Mouse (Mus musculus): ENCODE data around the gene Mctp2. TPM values are rescaled to one million over a fixed set of nuclear protein-coding genes. Genes with fewer than 3 reads are reported as not detected.

Gene Mctp2
- 2.8 and 7.1 TPM in 2 replicates for polyA plus RNA-seq (2011; ENCODE audit: insufficient read depth, insufficient read length, low replicate concordance, missing spikeins)

DNA sequence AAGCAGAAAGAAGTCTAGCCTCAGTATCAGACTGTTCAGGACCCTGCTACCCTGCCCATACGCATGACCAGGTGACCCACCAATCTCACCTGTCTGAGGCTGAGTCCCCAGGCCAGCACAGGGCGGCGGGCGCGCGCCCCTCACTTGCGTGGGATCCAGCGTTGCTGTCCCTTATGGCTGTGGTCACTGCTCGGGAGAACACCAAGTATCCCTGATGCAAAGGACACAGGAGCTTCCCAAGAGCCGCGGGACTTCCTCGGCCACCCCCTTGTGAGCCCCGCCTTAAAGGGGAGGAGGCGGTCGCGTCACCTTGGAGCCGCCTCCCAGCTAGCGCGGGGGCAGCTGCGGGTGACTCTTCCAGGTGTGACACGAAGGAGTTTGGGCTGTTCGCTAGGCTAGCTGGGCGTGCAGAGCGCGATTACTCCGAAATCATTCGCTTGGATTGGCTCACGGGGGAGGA is at the start of gene Mctp2:
Gene Mctp2, minus strand, starts transcription at position 227 of the 460 bp plus-strand sequence.
- Histone ChIP-seq H3K27ac (ENCODE audit: control insufficient read depth, insufficient read depth, low read depth, low read length, poor library complexity) (peak within 1 kb of the TSS; percentile 86), H3K4me1 (ENCODE audit: control insufficient read depth, insufficient read depth, low read length) (peaks cover 1% of the 10 kb centered on the region; the same call in 1 of the 2 replicates), H3K4me3 (replicated peaks; ENCODE audit: control insufficient read depth, low read depth, low read length) (peak within 1 kb of the TSS; percentile 85)
- WGBS: under 1% methylated on average over 28 of the region's 28 CpGs
- TF ChIP-seq POLR2A (IDR thresholded peaks at IDR 0.05; ENCODE audit: borderline replicate concordance, control insufficient read depth, low read depth, low read length) (no peak; the same call in 1 of the 2 replicates), CTCF (IDR thresholded peaks at IDR 0.05; ENCODE audit: control insufficient read depth, insufficient read depth, low read length) (no peak)

DNA sequence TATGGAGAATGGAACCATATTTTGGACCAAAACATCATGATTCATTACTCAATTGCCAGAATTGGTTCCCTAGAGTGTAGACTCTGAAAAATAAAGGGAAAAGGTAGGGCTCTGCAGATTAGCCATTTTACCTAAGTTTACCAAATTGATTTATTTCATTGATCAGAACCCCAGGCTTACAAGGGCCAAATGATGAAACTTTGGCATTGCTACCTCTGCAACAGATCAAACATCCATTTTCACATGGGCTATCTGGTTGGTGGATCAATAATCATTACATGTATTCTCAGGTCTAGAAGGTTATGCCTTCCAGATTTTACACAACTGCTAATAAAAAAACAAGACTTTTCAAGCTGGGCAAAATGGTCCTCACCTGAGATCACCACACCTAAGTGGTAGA is 39.5 kb upstream of the Mctp2 start:
- H3K27ac ChIP-seq (ENCODE audit: control insufficient read depth, insufficient read depth, low read depth, low read length, poor library complexity): no peak overlapping the region
- H3K4me1 ChIP-seq (ENCODE audit: control insufficient read depth, insufficient read depth, low read length): no peaks in the 10 kb centered on the region
- H3K4me3 ChIP-seq (replicated peaks; ENCODE audit: control insufficient read depth, low read depth, low read length): no peak overlapping the region
- TF ChIP-seq POLR2A (IDR thresholded peaks at IDR 0.05; ENCODE audit: borderline replicate concordance, control insufficient read depth, low read depth, low read length): no peak
- no peak for TF ChIP-seq CTCF (IDR thresholded peaks at IDR 0.05; ENCODE audit: control insufficient read depth, insufficient read depth, low read length)

DNA sequence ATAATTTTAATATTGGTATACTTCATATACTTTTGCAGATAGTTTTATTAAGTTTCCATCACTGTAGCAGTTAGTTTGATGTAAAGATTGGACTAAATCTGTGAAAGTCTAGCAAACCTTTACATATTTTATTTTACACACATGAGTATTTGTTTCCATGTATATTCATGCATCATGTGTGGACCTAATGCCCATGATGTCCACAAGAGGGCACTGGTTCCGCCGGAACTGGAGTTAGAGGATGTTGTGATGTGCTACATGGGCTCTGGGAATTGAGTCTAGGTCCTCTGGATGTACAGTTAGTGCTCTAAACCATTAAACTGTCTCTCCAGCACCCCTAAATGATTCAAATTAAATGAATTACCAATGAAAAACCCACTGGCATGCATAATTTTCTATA is 37.3 kb upstream of the Mctp2 start:
- peak; percentile 53 for TF ChIP-seq CTCF (IDR thresholded peaks at IDR 0.05; ENCODE audit: control insufficient read depth, insufficient read depth, low read length)
- TF ChIP-seq POLR2A (IDR thresholded peaks at IDR 0.05; ENCODE audit: borderline replicate concordance, control insufficient read depth, low read depth, low read length): no peak
- no peak overlapping the region for H3K27ac ChIP-seq (ENCODE audit: control insufficient read depth, insufficient read depth, low read depth, low read length, poor library complexity)
- H3K4me3 ChIP-seq (replicated peaks; ENCODE audit: control insufficient read depth, low read depth, low read length): no peak overlapping the region
- 73% methylated on average over 2 of the region's 2 CpGs for WGBS
- no peaks in the 10 kb centered on the region for H3K4me1 ChIP-seq (ENCODE audit: control insufficient read depth, insufficient read depth, low read length)

DNA sequence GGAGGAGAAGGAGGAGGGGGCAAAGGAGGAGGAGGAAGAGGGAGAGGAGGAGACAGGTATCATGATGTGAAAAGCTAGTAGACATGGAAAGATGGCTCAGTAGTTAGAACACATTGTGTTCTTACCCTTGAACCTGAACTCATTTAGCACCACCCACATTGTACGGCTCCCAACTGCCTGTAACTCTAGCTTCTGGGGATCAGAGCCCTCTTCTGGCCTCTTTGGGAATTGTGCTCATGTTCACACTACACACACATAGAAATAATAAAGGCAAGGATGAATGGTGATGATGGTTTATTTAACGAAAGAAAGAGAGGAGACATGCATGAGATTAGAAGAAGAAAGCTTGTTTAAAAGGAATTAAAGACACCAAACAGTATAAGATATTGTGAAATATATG is 36.4 kb upstream of the Mctp2 start:
- 48% methylated on average over 2 of the region's 2 CpGs for WGBS
- TF ChIP-seq CTCF (IDR thresholded peaks at IDR 0.05; ENCODE audit: control insufficient read depth, insufficient read depth, low read length) (peak; percentile 34; the same call in 1 of the 2 replicates), POLR2A (IDR thresholded peaks at IDR 0.05; ENCODE audit: borderline replicate concordance, control insufficient read depth, low read depth, low read length) (no peak)
- Histone ChIP-seq H3K4me1 (ENCODE audit: control insufficient read depth, insufficient read depth, low read length) (no peaks in the 10 kb centered on the region), H3K4me3 (replicated peaks; ENCODE audit: control insufficient read depth, low read depth, low read length) (no peak overlapping the region), H3K27ac (ENCODE audit: control insufficient read depth, insufficient read depth, low read depth, low read length, poor library complexity) (no peak overlapping the region)

DNA sequence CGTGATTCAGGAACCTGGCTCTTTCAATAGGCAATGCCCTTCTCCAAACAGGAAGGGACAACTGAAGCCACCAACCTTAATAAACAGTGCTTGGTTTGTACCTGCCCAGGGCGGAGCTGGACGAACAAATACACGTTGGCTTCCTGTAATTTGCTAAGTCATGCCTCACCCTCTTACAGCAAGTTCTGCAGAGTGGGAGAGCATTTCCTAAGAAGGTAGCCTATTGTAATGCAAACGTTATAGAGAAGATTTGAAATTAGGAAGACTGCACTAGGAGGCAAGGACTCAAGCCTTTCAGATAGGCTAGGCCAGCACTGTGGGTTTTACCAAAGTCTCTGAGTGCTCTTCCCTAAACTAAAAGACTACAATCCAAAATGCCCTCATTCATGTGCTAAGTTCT is 19.6 kb upstream of the Mctp2 start:
- no peak overlapping the region for H3K4me3 ChIP-seq (replicated peaks; ENCODE audit: control insufficient read depth, low read depth, low read length)
- H3K27ac ChIP-seq (ENCODE audit: control insufficient read depth, insufficient read depth, low read depth, low read length, poor library complexity): no peak overlapping the region
- no peaks in the 10 kb centered on the region for H3K4me1 ChIP-seq (ENCODE audit: control insufficient read depth, insufficient read depth, low read length)
- 25% methylated on average over 5 of the region's 5 CpGs for WGBS
- no peak for TF ChIP-seq CTCF (IDR thresholded peaks at IDR 0.05; ENCODE audit: control insufficient read depth, insufficient read depth, low read length)
- no peak for TF ChIP-seq POLR2A (IDR thresholded peaks at IDR 0.05; ENCODE audit: borderline replicate concordance, control insufficient read depth, low read depth, low read length)

DNA sequence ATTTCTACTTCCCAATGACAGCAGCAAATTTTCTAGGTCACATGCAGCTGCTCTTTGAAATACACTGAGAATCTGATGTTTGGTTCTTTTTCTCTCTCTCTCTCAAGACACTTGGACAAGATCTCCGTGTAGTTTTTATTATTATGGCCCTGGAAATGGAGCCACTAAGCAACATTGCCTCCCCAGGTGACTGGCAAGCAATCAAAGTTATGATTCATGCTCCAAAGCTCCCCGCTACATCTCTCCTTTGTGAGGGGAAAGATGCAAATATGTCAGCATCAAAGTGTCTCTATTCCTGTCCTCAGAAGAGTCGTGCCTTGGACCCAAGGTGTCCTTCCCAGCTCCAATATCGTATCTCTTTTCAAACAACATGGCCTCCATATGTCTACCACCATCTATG is 14.5 kb upstream of the Mctp2 start:
- Histone ChIP-seq H3K27ac (ENCODE audit: control insufficient read depth, insufficient read depth, low read depth, low read length, poor library complexity) (no peak overlapping the region), H3K4me1 (ENCODE audit: control insufficient read depth, insufficient read depth, low read length) (no peaks in the 10 kb centered on the region), H3K4me3 (replicated peaks; ENCODE audit: control insufficient read depth, low read depth, low read length) (no peak overlapping the region)
- TF ChIP-seq CTCF (IDR thresholded peaks at IDR 0.05; ENCODE audit: control insufficient read depth, insufficient read depth, low read length) (no peak), POLR2A (IDR thresholded peaks at IDR 0.05; ENCODE audit: borderline replicate concordance, control insufficient read depth, low read depth, low read length) (no peak)
- WGBS: 77% methylated on average over 4 of the region's 4 CpGs

DNA sequence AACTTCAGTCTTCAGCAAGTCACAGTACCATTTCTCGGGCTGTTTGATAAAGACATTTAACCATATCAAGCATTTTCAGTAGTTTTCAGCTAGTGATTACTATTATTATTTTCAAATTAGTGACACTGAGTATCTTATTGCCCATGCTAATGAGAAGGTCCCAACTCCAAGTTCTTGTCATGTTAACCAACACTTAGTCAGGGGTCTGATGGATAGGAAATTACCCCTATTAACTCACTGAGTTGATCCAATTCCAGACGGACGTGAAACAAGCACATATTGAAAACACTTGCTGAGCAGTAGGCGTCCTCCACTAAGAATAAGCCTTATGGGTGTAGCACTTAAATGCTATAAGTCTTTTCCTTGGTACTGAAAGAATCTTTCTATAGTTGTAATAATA is 14.0 kb upstream of the Mctp2 start:
- WGBS: 87% methylated on average over 4 of the region's 4 CpGs
- no peak overlapping the region for H3K27ac ChIP-seq (ENCODE audit: control insufficient read depth, insufficient read depth, low read depth, low read length, poor library complexity)
- no peak overlapping the region for H3K4me3 ChIP-seq (replicated peaks; ENCODE audit: control insufficient read depth, low read depth, low read length)
- TF ChIP-seq CTCF (IDR thresholded peaks at IDR 0.05; ENCODE audit: control insufficient read depth, insufficient read depth, low read length): no peak
- no peaks in the 10 kb centered on the region for H3K4me1 ChIP-seq (ENCODE audit: control insufficient read depth, insufficient read depth, low read length)

DNA sequence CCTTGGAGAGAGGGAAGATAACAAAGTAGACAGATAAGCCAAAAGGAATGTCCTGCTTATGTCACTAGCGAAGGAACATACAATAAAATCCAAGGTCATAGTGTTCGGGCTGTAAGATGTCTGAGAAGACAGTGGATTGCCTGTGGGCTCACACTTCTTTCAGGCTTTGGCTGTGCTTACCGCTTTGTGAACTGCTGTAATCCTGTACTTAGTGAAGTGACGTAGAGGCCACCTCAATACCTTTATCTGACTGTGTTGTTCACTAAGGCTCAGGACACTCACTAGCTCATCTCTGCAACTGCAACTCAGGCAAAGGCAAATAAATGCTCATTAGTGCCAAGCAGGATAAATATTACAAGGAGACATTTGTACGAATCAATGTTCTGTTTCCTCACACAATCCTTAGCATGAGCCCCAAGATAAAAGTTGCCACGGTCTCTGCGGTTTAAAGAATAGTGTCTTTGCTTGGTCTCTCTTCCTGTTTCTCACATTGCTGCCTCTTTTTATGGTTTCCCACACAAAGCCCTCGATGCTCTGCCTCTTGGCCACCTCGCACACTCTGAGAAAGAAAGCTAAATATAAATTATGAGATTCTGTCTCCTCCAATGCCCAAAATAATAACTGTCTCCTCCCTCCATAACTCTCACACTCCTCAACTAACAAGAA is 8.1 kb upstream of the Mctp2 start:
- 28% methylated on average over 9 of the region's 9 CpGs for WGBS
- no peak for TF ChIP-seq POLR2A (IDR thresholded peaks at IDR 0.05; ENCODE audit: borderline replicate concordance, control insufficient read depth, low read depth, low read length)
- TF ChIP-seq CTCF (IDR thresholded peaks at IDR 0.05; ENCODE audit: control insufficient read depth, insufficient read depth, low read length): no peak
- Histone ChIP-seq H3K4me1 (ENCODE audit: control insufficient read depth, insufficient read depth, low read length) (no peaks in the 10 kb centered on the region; the same call in 1 of the 2 replicates), H3K4me3 (replicated peaks; ENCODE audit: control insufficient read depth, low read depth, low read length) (no peak overlapping the region), H3K27ac (ENCODE audit: control insufficient read depth, insufficient read depth, low read depth, low read length, poor library complexity) (no peak overlapping the region)

Measured in bone marrow, adult 2 months (tissue).